Mouse (Mus musculus) embryonic facial prominence, embryonic 11.5 days (tissue): Measurements from ENCODE around the gene Kif27. TPM values are rescaled to one million over a fixed set of nuclear protein-coding genes. Genes with fewer than 3 reads are reported as not detected.
A peak's percentile ranks its signal among the peaks of the same experiment; 100 is the strongest.
"Not testable (repeated sequence)": the region's sequence is repeated elsewhere in the genome, so short reads cannot be mapped to it uniquely, and the experiment has no call there.

Source experiments
- ATAC-seq: fragments of 200-750 bp; cut with Nextera tagmentation; replicated peaks from 2 replicates; pipeline ENCODE4 v1.8.0; 2017; ENCODE audit warnings: low read depth; ENCODE audit not compliant: insufficient number of reproducible peaks, low FRiP score, low TSS enrichment
- DNase-seq: peaks from one replicate; pipeline ENCODE4 v3.0.0-alpha.2; 2015; ENCODE audit warnings: low spot score
- H3K27ac ChIP-seq: fragments of 300-500 bp; sonication (generic); replicated peaks from 2 replicates; pipeline ENCODE4 v1.5.1; 2014; ENCODE audit warnings: mild to moderate bottlenecking, low read depth, low read length, control low read depth
- H3K27me3 ChIP-seq: fragments of 300-500 bp; sonication (generic); 2 replicates; pipeline ENCODE4 v1.6.1; 2014; ENCODE audit warnings: mild to moderate bottlenecking, low read length, moderate library complexity, mixed read lengths; ENCODE audit not compliant: control insufficient read depth, insufficient read depth
- H3K36me3 ChIP-seq: fragments of 300-500 bp; sonication (generic); replicated peaks from 2 replicates; pipeline ENCODE4 v1.6.1; 2014; ENCODE audit warnings: low read depth, mild to moderate bottlenecking, low read length, moderate library complexity, mixed read lengths; ENCODE audit not compliant: control insufficient read depth, insufficient read depth
- H3K4me1 ChIP-seq: fragments of 300-500 bp; sonication (generic); 2 replicates; pipeline ENCODE4 v1.6.1; 2014; ENCODE audit warnings: low read length, mixed read lengths; ENCODE audit not compliant: control insufficient read depth, insufficient read depth
- H3K4me2 ChIP-seq: fragments of 300-500 bp; sonication (generic); 2 replicates; pipeline ENCODE4 v1.6.1; 2014; ENCODE audit warnings: low read depth, mild to moderate bottlenecking, control low read depth, low read length, moderate library complexity
- H3K4me3 ChIP-seq: fragments of 300-500 bp; sonication (generic); 2 replicates; pipeline ENCODE4 v1.5.1; 2014; ENCODE audit warnings: low read depth, low read length, control low read depth
- H3K9ac ChIP-seq: fragments of 300-500 bp; sonication (generic); replicated peaks from 2 replicates; pipeline ENCODE4 v1.6.1; 2014; ENCODE audit warnings: mild to moderate bottlenecking, control low read depth, low read length
- H3K9me3 ChIP-seq: fragments of 300-500 bp; sonication (generic); replicated peaks from 2 replicates; pipeline ENCODE4 v1.6.1; 2016; ENCODE audit warnings: mild to moderate bottlenecking, low read length, inconsistent platforms, mixed read lengths; ENCODE audit not compliant: control insufficient read depth
- WGBS: fragments of 180-500 bp; shearing (Covaris S2); extraction: QIAGEN DNeasy Blood & Tissue Kit; methylation state at CpG from one replicate; pipeline ENCODE4 v1.1.7; 2014; 5-methylcytosine and 5-hydroxymethylcytosine counted together
- polyA plus RNA-seq: library from polyadenylated mRNA; unstranded; fragments of >200 nt; fragmentation: Nextera tagmentation; extraction: Ambion mirVana; gene quantifications from 2 replicates; pipeline ENCODE4 v1.2.1, GENCODE M21; 2014

Kif27 gene
- polyA plus RNA-seq, 1 experiment from 2014 or later, result 1.2 TPM

GRCm38 (mm10) chr13:58394392-58394791 is 35.5 kb upstream of the Kif27 start:
- peaks cover 18% of the 10 kb centered on the region for H3K36me3 ChIP-seq
- WGBS, result 87% methylated on average over 11 of the region's 11 CpGs
- not testable (repeated sequence) for H3K4me2 ChIP-seq, H3K4me1 ChIP-seq, H3K4me3 ChIP-seq, ATAC-seq, DNase-seq, H3K27ac ChIP-seq, H3K9me3 ChIP-seq, H3K27me3 ChIP-seq, H3K9ac ChIP-seq

GRCm38 (mm10) chr13:58389324-58389951 is 30.5 kb upstream of the Kif27 start:
- no peak overlapping the region for H3K27ac ChIP-seq
- 78% methylated on average over 2 of the region's 2 CpGs for WGBS
- peak; percentile 22 for DNase-seq
- ATAC-seq, result no peak
- no peak overlapping the region for H3K4me2 ChIP-seq
- no peak overlapping the region for H3K4me3 ChIP-seq
- no peaks in the 10 kb centered on the region for H3K9me3 ChIP-seq
- H3K9ac ChIP-seq, result no peak overlapping the region
- H3K36me3 ChIP-seq, result peaks cover 2% of the 10 kb centered on the region
- H3K27me3 ChIP-seq, result no peaks in the 10 kb centered on the region
- H3K4me1 ChIP-seq, result no peaks in the 10 kb centered on the region

GRCm38 (mm10) chr13:58388379-58388778 is 29.5 kb upstream of the Kif27 start:
- Histone ChIP-seq H3K36me3 (no peaks in the 10 kb centered on the region), H3K27me3 (no peaks in the 10 kb centered on the region), H3K4me3 (no peak overlapping the region), H3K4me1 (no peaks in the 10 kb centered on the region), H3K9me3 (no peaks in the 10 kb centered on the region), H3K9ac (no peak overlapping the region), H3K4me2 (no peak overlapping the region), H3K27ac (no peak overlapping the region)
- DNase-seq (no peak), ATAC-seq (no peak)
- 48% methylated on average over 3 of the region's 3 CpGs for WGBS

DNA sequence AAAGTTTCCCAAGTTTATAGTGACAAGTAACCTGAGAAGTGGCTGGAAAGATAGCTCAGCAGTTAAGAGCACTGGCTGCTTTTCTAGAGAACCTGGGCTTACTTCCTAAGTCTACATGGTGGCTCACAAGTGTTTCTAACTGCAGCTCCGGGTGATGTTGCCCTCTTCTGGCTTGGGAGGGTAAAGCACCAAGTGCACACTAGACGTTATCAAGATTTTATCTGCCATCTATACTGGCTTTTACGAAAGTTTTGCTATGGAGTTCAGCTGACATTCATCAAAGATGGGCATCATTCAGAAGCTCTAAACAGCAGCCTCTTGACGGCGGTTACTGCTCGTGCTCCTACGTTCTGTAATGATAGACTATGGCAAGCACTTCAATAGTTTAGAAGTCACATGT is 29.0 kb upstream of the Kif27 start:
- ATAC-seq (no peak), DNase-seq (peak; percentile 82)
- H3K36me3 ChIP-seq, result no peaks in the 10 kb centered on the region
- H3K9me3 ChIP-seq, result no peaks in the 10 kb centered on the region
- H3K9ac ChIP-seq, result no peak overlapping the region
- H3K27me3 ChIP-seq, result no peaks in the 10 kb centered on the region
- WGBS, result 13% methylated on average over 7 of the region's 7 CpGs
- no peaks in the 10 kb centered on the region for H3K4me1 ChIP-seq
- no peak overlapping the region for H3K27ac ChIP-seq
- no peak overlapping the region for H3K4me2 ChIP-seq
- H3K4me3 ChIP-seq, result no peak overlapping the region

DNA sequence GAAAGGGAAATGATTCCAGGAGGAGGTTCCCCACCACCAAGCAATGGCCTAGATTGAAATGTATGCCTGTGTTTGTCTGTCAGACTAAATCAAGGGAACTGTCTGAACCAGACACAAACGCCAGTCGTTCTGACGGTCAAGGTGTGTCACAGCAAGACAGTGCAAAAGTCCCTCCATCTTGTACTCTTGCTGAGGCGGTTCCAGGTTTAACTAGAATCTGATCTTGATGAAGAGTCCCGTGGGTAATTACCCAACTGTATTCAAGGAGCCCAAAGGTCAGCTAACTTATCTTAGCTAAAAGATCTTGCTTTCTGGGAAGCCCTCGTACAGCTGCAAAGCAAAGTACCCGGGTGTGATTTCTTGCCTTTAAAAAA is 26.6 kb upstream of the Kif27 start:
- peak overlapping the region; percentile 61 for H3K9ac ChIP-seq
- no peaks in the 10 kb centered on the region for H3K4me1 ChIP-seq
- H3K4me3 ChIP-seq, result peak overlapping the region; percentile 54
- H3K9me3 ChIP-seq, result 0 out of 2 replicates have a peak, but pooled peaks cover 3% of the 10 kb centered on the region
- H3K27ac ChIP-seq, result no peak overlapping the region
- DNase-seq (no peak), ATAC-seq (no peak)
- 81% methylated on average over 7 of the region's 7 CpGs for WGBS
- no peaks in the 10 kb centered on the region for H3K27me3 ChIP-seq
- H3K36me3 ChIP-seq, result peaks cover 15% of the 10 kb centered on the region
- peak overlapping the region; percentile 74 for H3K4me2 ChIP-seq

DNA sequence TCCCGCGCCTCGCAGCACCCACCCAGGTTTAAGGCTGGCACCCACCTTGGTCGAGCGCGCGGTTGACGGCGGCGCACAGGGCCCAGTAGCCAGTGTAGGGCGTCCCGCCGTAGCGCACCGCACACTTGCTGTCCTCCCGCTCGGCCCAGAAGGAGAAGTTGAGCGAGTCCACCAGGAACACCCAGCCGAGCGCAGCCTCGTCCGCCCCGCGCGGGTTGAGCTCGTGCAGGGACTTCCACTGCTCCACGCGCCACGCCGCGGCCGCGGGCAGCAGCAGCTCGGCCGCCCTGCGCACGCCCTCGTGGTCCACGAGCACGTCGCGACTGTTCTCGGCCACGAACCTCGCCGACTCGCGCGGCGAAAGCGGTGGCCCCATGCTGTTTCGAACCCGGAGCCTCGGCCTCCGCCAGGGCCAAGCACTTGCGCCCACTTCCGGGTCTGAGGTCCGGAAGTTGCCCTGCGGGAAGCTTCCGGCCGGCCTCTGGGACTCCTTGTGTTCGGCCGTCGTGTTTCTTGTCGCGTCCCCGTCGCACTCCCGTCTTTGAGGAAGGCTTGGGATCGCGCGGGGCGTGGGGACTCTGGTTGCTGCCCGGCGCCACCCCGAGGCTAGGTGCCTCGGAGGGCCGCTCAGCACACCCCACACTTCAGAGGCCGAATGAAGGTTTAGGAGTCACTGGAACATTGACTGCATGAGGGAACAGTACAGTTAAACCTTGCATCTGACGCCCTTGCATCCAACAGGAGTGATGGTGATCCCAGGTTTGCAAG is 26.0 kb upstream of the Kif27 start, which contains the start of gene 2210016F16Rik:
Gene 2210016F16Rik (minus strand): TSS at position 447 of the 768 bp plus-strand sequence.
- ATAC-seq, result peak; percentile 72
- no peak within 1 kb of the TSS for H3K27ac ChIP-seq

GRCm38 (mm10) chr13:58384371-58384770 is 25.4 kb upstream of the Kif27 start:
- Histone ChIP-seq H3K9me3 (0 out of 2 replicates have a peak, but pooled peaks cover 3% of the 10 kb centered on the region), H3K4me1 (no peaks in the 10 kb centered on the region), H3K36me3 (peaks cover 18% of the 10 kb centered on the region), H3K9ac (peak overlapping the region; percentile 61), H3K27me3 (no peaks in the 10 kb centered on the region), H3K4me3 (peak overlapping the region; percentile 54), H3K4me2 (peak overlapping the region; percentile 74), H3K27ac (no peak overlapping the region)
- DNase-seq (no peak), ATAC-seq (peak; percentile 27; the same call in 1 of the 2 replicates)
- WGBS, result 50% methylated on average over 11 of the region's 11 CpGs

More for the DNA sequence above, 26.0 kb upstream of the Kif27 start, which contains the start of gene 2210016F16Rik:
- peak within 1 kb of the TSS; percentile 74 for H3K4me2 ChIP-seq
- peak; percentile 81 for DNase-seq
- 3% methylated on average over 79 of the region's 80 CpGs for WGBS
- peak within 1 kb of the TSS; percentile 61 for H3K9ac ChIP-seq
- peaks cover 18% of the 10 kb centered on the region for H3K36me3 ChIP-seq
- H3K9me3 ChIP-seq, result 0 out of 2 replicates have a peak, but pooled peaks cover 3% of the 10 kb centered on the region
- no peaks in the 10 kb centered on the region for H3K27me3 ChIP-seq
- H3K4me3 ChIP-seq, result peak within 1 kb of the TSS; percentile 54
- no peaks in the 10 kb centered on the region for H3K4me1 ChIP-seq

DNA sequence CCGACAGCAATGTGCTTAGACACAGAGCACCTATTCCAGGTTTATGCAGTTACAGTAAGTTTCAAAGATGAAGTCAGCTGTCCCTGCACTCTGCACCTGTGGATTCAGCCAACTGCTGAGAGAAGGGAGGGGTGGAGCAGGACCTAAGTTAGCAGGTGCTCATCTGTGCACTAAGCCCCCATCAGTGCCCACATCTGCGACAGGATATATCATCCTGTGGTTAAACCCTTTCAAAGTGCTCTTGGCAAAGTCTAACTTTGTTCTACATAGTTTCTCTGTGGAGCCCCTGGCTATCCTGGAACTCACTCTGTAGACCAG is 14.2 kb upstream of the Kif27 start:
- Histone ChIP-seq H3K4me1 (no peaks in the 10 kb centered on the region), H3K9ac (no peak overlapping the region), H3K4me2 (no peak overlapping the region), H3K9me3 (no peaks in the 10 kb centered on the region), H3K4me3 (no peak overlapping the region), H3K27ac (no peak overlapping the region), H3K36me3 (no peaks in the 10 kb centered on the region), H3K27me3 (no peaks in the 10 kb centered on the region)
- DNase-seq (no peak), ATAC-seq (no peak)
- 92% methylated on average over 2 of the region's 2 CpGs for whole genome bisulfite sequencing
